Mouse (Mus musculus): ENCODE data around the gene Inpp5a. TPM values are rescaled to one million over a fixed set of nuclear protein-coding genes. Genes with fewer than 3 reads are reported as not detected.
"Not testable (repeated sequence)": the region's sequence is repeated elsewhere in the genome, so short reads cannot be mapped to it uniquely, and the experiment has no call there.

Inpp5a gene
- polyA plus RNA-seq, 1 experiment, result 37.8 TPM

DNA sequence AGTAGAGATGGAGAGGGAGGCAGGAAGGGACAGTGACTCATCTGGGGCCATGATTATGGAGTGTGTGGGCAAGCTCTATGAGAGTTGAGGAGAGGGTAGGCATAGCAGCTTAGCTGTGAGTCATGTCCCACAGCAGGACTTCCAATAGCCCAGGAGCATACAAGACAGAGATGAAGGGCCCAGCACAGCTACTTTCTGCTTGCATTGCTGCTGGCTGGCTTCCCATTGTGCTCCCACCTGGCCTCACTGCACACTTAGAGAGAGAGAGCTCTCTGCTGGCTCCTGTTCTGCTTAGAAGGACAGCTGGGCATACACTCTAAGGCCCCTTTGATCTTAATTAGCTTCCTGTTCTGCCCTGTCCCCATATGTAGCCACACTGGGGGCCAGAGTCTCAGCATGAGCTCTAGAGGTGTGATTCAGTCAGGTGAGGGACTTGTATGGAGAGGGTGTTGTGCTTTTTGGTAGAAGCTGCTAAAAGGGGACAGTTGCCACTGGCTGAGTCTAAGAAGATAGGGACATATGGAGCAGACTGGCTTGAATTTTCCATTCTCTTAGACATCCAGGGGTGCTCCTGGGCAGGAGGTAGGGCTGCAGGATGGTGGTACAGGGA, 26.8 kb downstream of the Inpp5a start:
- Histone ChIP-seq H3K4me2 (ENCODE audit: low read depth) (peak overlapping the region; percentile 27), H3K4me3 (no peak overlapping the region), H3K36me3 (ENCODE audit: control insufficient read depth, insufficient read depth) (no peaks in the 10 kb centered on the region), H3K79me2 (ENCODE audit: control insufficient read depth, insufficient read depth) (peaks cover 48% of the 10 kb centered on the region), H3K27me3 (ENCODE audit: control insufficient read depth, insufficient read depth, insufficient read length) (no peaks in the 10 kb centered on the region), H3ac (ENCODE audit: control insufficient read depth, insufficient read length) (no peak overlapping the region)
- TF ChIP-seq MYOD1 (IDR thresholded peaks at IDR 0.05; ENCODE audit: control insufficient read depth in 1 of 3, insufficient read length in 2 of 3, low read depth in 2 of 3), result peak in 1 of 3 experiments; percentile 2
- no peak for TF ChIP-seq TCF3 (IDR thresholded peaks at IDR 0.05; ENCODE audit: insufficient read length, low read depth)

DNA sequence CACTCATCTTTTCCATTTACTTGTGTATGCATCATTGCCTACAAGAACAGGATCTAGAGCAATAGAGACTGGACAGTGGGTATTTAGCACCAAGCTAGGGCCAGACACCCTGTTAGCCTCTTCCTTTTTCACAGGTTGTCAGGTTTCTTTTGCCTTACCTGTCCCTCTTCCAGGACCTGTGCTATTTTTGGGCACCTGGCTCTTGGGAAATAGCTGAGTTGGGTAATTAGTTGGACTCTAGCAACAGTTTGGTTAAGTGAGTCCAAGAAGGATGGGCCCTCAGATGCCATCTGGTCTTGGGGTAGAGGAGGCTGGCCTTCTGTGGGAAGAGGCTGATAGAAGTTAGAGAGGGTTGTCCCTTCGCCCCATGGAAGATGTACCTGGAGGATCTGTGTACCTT, 29.5 kb downstream of the Inpp5a start:
- Histone ChIP-seq H3K36me3 (ENCODE audit: control insufficient read depth, insufficient read depth) (no peaks in the 10 kb centered on the region), H3K4me2 (ENCODE audit: low read depth) (no peak overlapping the region), H3ac (ENCODE audit: control insufficient read depth, insufficient read length) (no peak overlapping the region), H3K4me3 (no peak overlapping the region), H3K27me3 (ENCODE audit: control insufficient read depth, insufficient read depth, insufficient read length) (no peaks in the 10 kb centered on the region), H3K79me2 (ENCODE audit: control insufficient read depth, insufficient read depth) (peaks cover 41% of the 10 kb centered on the region)
- TF ChIP-seq MYOG (IDR thresholded peaks at IDR 0.05; ENCODE audit: control insufficient read depth in 1 of 3, insufficient read depth in 1 of 3, insufficient read length in 2 of 3, low read depth in 2 of 3) (no peak), REST (IDR thresholded peaks at IDR 0.05; ENCODE audit: insufficient read depth, insufficient read length) (no peak), E2F4 (IDR thresholded peaks at IDR 0.05; ENCODE audit: insufficient read depth) (no peak), USF1 (IDR thresholded peaks at IDR 0.05; ENCODE audit: low read depth) (no peak), POLR2AphosphoS2 (IDR thresholded peaks at IDR 0.05; ENCODE audit: insufficient read length, low read depth) (no peak), CEBPB (IDR thresholded peaks at IDR 0.05; ENCODE audit: insufficient read depth, poor library complexity, severe bottlenecking) (no peak), TCF12 (IDR thresholded peaks at IDR 0.05; ENCODE audit: insufficient read depth, poor library complexity, severe bottlenecking) (no peak), POLR2A (IDR thresholded peaks at IDR 0.05; ENCODE audit: insufficient read length, low read depth) (no peak), MYOD1 (IDR thresholded peaks at IDR 0.05; ENCODE audit: control insufficient read depth in 1 of 3, insufficient read length in 2 of 3, low read depth in 2 of 3) (no peak), SRF (IDR thresholded peaks at IDR 0.05; ENCODE audit: control insufficient read depth, insufficient read length, low read depth) (no peak), MAX (IDR thresholded peaks at IDR 0.05; ENCODE audit: low read depth) (no peak), TCF3 (IDR thresholded peaks at IDR 0.05; ENCODE audit: insufficient read length, low read depth) (no peak)

DNA sequence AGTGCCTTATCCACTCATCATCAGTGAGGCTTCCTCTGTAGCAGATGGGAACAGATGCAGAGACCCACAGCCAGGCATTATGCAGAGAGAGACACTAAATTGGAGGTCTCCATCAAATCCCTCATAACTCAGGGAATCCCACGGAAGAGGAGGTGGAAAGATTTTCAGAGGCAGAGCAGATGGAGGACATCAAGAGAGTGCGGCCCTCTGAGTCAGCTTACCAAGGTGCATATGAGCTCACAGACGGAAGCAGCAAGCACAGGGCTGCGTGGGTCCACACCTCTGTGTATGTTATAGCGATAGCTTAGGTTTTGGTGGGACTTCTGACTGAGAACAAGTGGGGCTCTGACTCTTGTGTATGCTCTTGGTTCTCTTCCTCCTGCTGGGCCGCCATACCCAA, 33.9 kb downstream of the Inpp5a start:
- H3K79me2 ChIP-seq (ENCODE audit: control insufficient read depth, insufficient read depth), result peaks cover 27% of the 10 kb centered on the region
- no peaks in the 10 kb centered on the region for H3K27me3 ChIP-seq (ENCODE audit: control insufficient read depth, insufficient read depth, insufficient read length)
- H3K4me3 ChIP-seq, result no peak overlapping the region
- H3K36me3 ChIP-seq (ENCODE audit: control insufficient read depth, insufficient read depth), result no peaks in the 10 kb centered on the region
- H3ac ChIP-seq (ENCODE audit: control insufficient read depth, insufficient read length), result no peak overlapping the region
- TF ChIP-seq E2F4 (IDR thresholded peaks at IDR 0.05; ENCODE audit: insufficient read depth), result no peak
- TF ChIP-seq MYOG (IDR thresholded peaks at IDR 0.05; ENCODE audit: control insufficient read depth in 1 of 3, insufficient read depth in 1 of 3, insufficient read length in 2 of 3, low read depth in 2 of 3), result no peak
- TF ChIP-seq CEBPB (IDR thresholded peaks at IDR 0.05; ENCODE audit: insufficient read depth, poor library complexity, severe bottlenecking), result no peak
- TF ChIP-seq POLR2AphosphoS2 (IDR thresholded peaks at IDR 0.05; ENCODE audit: insufficient read length, low read depth), result no peak
- no peak for TF ChIP-seq SRF (IDR thresholded peaks at IDR 0.05; ENCODE audit: control insufficient read depth, insufficient read length, low read depth)
- no peak for TF ChIP-seq MAX (IDR thresholded peaks at IDR 0.05; ENCODE audit: low read depth)
- no peak for TF ChIP-seq POLR2A (IDR thresholded peaks at IDR 0.05; ENCODE audit: insufficient read length, low read depth)
- TF ChIP-seq TCF12 (IDR thresholded peaks at IDR 0.05; ENCODE audit: insufficient read depth, poor library complexity, severe bottlenecking), result no peak
- no peak for TF ChIP-seq REST (IDR thresholded peaks at IDR 0.05; ENCODE audit: insufficient read depth, insufficient read length)
- TF ChIP-seq MYOD1 (IDR thresholded peaks at IDR 0.05; ENCODE audit: control insufficient read depth in 1 of 3, insufficient read length in 2 of 3, low read depth in 2 of 3), result no peak
- no peak for TF ChIP-seq TCF3 (IDR thresholded peaks at IDR 0.05; ENCODE audit: insufficient read length, low read depth)
- TF ChIP-seq USF1 (IDR thresholded peaks at IDR 0.05; ENCODE audit: low read depth), result no peak
- H3K4me2 ChIP-seq (ENCODE audit: low read depth), result no peak overlapping the region

DNA sequence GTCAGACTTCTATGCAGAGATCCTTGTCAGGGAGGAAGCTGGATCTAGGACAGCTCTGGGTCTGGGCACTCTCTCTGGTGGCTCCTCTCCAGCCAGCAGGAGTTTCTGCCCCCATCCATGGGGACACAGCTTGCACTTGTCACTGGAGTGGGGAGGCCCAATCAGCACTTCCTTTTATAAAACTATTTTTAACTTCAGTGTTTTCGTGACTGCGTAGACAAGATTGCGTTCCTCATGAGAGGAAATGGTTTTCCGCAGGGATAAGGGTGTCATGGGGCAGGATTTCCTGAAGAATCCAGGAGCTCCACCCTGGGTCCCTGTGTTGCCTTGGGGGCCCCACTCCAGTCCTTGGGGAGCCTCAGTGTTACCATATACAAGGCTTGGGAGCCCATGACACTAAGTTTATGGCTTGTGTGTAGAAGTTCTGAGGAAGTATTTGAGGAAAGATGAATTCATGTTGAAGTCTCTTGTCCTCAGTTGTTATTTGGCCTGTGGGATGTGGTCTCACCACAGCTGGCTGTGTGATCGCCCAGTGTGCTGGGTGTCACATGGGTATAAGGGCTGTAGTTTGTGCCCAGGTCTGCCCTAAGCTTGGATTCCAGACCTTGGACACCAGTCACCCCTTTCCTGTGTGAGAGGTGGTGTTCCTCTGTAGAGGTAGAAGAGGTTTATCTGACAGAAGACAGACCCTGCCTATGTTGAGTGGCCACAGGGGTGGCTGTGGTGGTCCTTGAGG, 45.4 kb downstream of the Inpp5a start:
- Histone ChIP-seq H3K79me2 (ENCODE audit: control insufficient read depth, insufficient read depth) (peaks cover 7% of the 10 kb centered on the region), H3K4me2 (ENCODE audit: low read depth) (no peak overlapping the region), H3K27me3 (ENCODE audit: control insufficient read depth, insufficient read depth, insufficient read length) (no peaks in the 10 kb centered on the region), H3ac (ENCODE audit: control insufficient read depth, insufficient read length) (no peak overlapping the region), H3K36me3 (ENCODE audit: control insufficient read depth, insufficient read depth) (no peaks in the 10 kb centered on the region), H3K4me3 (no peak overlapping the region)
- no peak for TF ChIP-seq USF1 (IDR thresholded peaks at IDR 0.05; ENCODE audit: low read depth)
- TF ChIP-seq SRF (IDR thresholded peaks at IDR 0.05; ENCODE audit: control insufficient read depth, insufficient read length, low read depth), result no peak
- no peak for TF ChIP-seq POLR2A (IDR thresholded peaks at IDR 0.05; ENCODE audit: insufficient read length, low read depth)
- no peak for TF ChIP-seq TCF12 (IDR thresholded peaks at IDR 0.05; ENCODE audit: insufficient read depth, poor library complexity, severe bottlenecking)
- TF ChIP-seq MYOD1 (IDR thresholded peaks at IDR 0.05; ENCODE audit: control insufficient read depth in 1 of 3, insufficient read length in 2 of 3, low read depth in 2 of 3), result no peak
- no peak for TF ChIP-seq POLR2AphosphoS2 (IDR thresholded peaks at IDR 0.05; ENCODE audit: insufficient read length, low read depth)
- TF ChIP-seq REST (IDR thresholded peaks at IDR 0.05; ENCODE audit: insufficient read depth, insufficient read length), result no peak
- TF ChIP-seq TCF3 (IDR thresholded peaks at IDR 0.05; ENCODE audit: insufficient read length, low read depth), result no peak
- no peak for TF ChIP-seq MYOG (IDR thresholded peaks at IDR 0.05; ENCODE audit: control insufficient read depth in 1 of 3, insufficient read depth in 1 of 3, insufficient read length in 2 of 3, low read depth in 2 of 3)
- TF ChIP-seq MAX (IDR thresholded peaks at IDR 0.05; ENCODE audit: low read depth), result no peak
- no peak for TF ChIP-seq E2F4 (IDR thresholded peaks at IDR 0.05; ENCODE audit: insufficient read depth)

DNA sequence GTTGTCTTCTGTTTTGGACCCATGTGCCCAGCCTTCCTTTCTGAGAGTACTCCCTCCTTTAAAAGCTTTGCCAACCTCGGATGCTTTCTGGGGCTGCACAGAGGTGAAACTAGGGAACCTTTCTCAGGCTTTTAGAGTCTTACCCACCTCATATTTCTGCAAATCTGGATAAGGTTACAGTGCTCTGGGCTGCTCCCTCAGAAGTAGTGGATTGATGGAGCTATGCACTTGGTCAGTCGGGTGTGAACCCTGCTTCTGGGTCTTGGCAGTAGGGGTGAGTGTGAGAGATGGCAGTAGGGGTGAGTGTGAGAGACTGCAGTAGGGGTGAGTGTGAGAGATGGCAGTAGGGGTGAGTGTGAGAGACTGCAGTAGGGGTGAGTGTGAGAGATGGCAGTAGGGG, 46.0 kb downstream of the Inpp5a start:
- not testable (repeated sequence) for H3ac ChIP-seq (ENCODE audit: control insufficient read depth, insufficient read length); H3K4me3 ChIP-seq; H3K4me2 ChIP-seq (ENCODE audit: low read depth); H3K79me2 ChIP-seq (ENCODE audit: control insufficient read depth, insufficient read depth); H3K27me3 ChIP-seq (ENCODE audit: control insufficient read depth, insufficient read depth, insufficient read length); H3K36me3 ChIP-seq (ENCODE audit: control insufficient read depth, insufficient read depth)

All from myocyte (in vitro differentiated cells).